Mouse (Mus musculus): ENCODE measurements around the gene Sh2b1. TPM values are rescaled to one million over a fixed set of nuclear protein-coding genes. Genes with fewer than 3 reads are reported as not detected.

Gene Sh2b1
- polyA plus RNA-seq, 1 experiment from 2014 or later, result 20.0 TPM

DNA sequence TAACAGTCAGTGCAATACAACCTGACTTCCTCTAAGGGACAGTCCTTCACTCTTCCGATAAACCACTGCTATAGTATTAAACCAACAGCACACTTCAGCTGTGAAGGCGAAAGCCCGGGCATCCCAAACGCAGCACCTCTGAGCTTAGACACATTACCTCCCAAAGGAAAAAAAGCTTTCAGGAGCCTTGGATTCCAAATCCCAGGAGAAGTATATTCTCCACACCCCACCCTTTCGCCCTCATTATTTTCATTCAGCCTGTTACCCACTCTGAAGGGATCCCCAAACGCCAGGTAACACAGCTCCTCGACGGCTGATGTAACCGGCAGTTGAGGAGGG, 26.4 kb upstream of the Sh2b1 start:
- H3K27me3 ChIP-seq (ENCODE audit: control insufficient read depth, insufficient read depth, low read length), result no peaks in the 10 kb centered on the region

DNA sequence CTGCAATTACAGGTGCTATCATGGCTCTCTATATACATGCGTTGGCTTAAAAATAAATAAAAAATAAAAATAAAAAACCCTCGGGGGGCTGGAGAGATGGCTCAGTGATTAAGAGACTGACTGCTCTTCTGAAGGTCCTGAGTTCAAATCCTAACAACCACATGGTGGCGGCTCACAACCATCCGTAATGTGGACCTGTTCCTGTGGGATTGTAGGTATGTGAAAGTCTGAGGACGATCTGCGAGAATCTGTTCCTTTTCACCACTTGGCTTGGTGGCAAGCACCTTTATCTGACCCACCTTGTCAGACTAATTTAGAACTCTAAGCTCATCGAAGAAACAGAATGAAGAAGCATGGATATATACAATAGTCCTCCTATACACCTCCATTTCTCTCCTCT, 24.2 kb upstream of the Sh2b1 start:
- H3K27me3 ChIP-seq (ENCODE audit: control insufficient read depth, insufficient read depth, low read length), result no peaks in the 10 kb centered on the region
- TF ChIP-seq CTCF (IDR thresholded peaks at IDR 0.05; ENCODE audit: low read depth), result no peak
- TF ChIP-seq EP300 (optimal IDR thresholded peaks at IDR 0.05), result no peak
- no peak overlapping the region for H3K9ac ChIP-seq (ENCODE audit: low read length)
- 90% methylated on average over 7 of the region's 7 CpGs for WGBS
- no peak overlapping the region for H3K27ac ChIP-seq (replicated peaks)
- ATAC-seq (ENCODE audit: low FRiP score, low TSS enrichment) (no peak), DNase-seq (ENCODE audit: low spot score) (no peak)
- no peak overlapping the region for H3K4me3 ChIP-seq (ENCODE audit: low read depth, low read length)
- no peaks in the 10 kb centered on the region for H3K9me3 ChIP-seq (ENCODE audit: control insufficient read depth, low read length)
- H3K4me2 ChIP-seq (replicated peaks; ENCODE audit: low read depth), result no peak overlapping the region
- no peaks in the 10 kb centered on the region for H3K4me1 ChIP-seq (replicated peaks; ENCODE audit: control insufficient read depth, insufficient read depth)
- peaks cover 49% of the 10 kb centered on the region for H3K36me3 ChIP-seq (ENCODE audit: control insufficient read depth, insufficient read depth, low read length)

More for the DNA sequence above, 26.4 kb upstream of the Sh2b1 start:
- 4% methylated on average over 9 of the region's 9 CpGs for WGBS
- Histone ChIP-seq H3K36me3 (ENCODE audit: control insufficient read depth, insufficient read depth, low read length) (peaks cover 31% of the 10 kb centered on the region), H3K4me1 (replicated peaks; ENCODE audit: control insufficient read depth, insufficient read depth) (no peaks in the 10 kb centered on the region), H3K4me3 (ENCODE audit: low read depth, low read length) (peak overlapping the region; percentile 100), H3K27ac (replicated peaks) (peak overlapping the region; percentile 100), H3K9ac (ENCODE audit: low read length) (peak overlapping the region; percentile 99), H3K9me3 (ENCODE audit: control insufficient read depth, low read length) (no peaks in the 10 kb centered on the region), H3K4me2 (replicated peaks; ENCODE audit: low read depth) (peak overlapping the region; percentile 69)
- TF ChIP-seq CTCF (IDR thresholded peaks at IDR 0.05; ENCODE audit: low read depth) (no peak), EP300 (optimal IDR thresholded peaks at IDR 0.05) (no peak)
- DNase-seq (ENCODE audit: low spot score) (no peak), ATAC-seq (ENCODE audit: low FRiP score, low TSS enrichment) (no peak)

DNA sequence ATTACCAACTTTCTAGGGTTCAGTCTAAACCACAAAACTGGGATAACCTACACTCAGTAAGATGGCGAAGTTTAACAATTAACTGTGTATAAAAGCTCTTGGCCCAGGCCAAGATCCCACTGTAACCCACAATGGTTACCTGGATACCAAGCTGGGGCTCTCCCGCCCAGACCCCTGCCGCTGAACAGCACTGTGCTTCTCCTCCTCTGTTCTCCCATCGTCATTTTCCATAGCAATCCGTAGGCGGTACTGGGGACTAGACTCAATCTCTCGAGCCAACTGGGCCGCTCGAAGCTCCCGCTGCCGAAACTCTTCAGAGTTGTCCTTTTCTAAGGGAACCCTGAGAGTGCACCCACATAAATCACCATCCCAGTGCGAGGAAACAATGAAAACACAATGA, 22.7 kb upstream of the Sh2b1 start:
- Histone ChIP-seq H3K27ac (replicated peaks) (no peak overlapping the region), H3K9ac (ENCODE audit: low read length) (no peak overlapping the region), H3K4me2 (replicated peaks; ENCODE audit: low read depth) (no peak overlapping the region), H3K4me3 (ENCODE audit: low read depth, low read length) (no peak overlapping the region), H3K27me3 (ENCODE audit: control insufficient read depth, insufficient read depth, low read length) (no peaks in the 10 kb centered on the region), H3K36me3 (ENCODE audit: control insufficient read depth, insufficient read depth, low read length) (peaks cover 64% of the 10 kb centered on the region), H3K9me3 (ENCODE audit: control insufficient read depth, low read length) (no peaks in the 10 kb centered on the region), H3K4me1 (replicated peaks; ENCODE audit: control insufficient read depth, insufficient read depth) (no peaks in the 10 kb centered on the region)
- ATAC-seq (ENCODE audit: low FRiP score, low TSS enrichment) (no peak), DNase-seq (ENCODE audit: low spot score) (no peak)
- no peak for TF ChIP-seq CTCF (IDR thresholded peaks at IDR 0.05; ENCODE audit: low read depth)
- no peak for TF ChIP-seq EP300 (optimal IDR thresholded peaks at IDR 0.05)
- 93% methylated on average over 12 of the region's 12 CpGs for WGBS

DNA sequence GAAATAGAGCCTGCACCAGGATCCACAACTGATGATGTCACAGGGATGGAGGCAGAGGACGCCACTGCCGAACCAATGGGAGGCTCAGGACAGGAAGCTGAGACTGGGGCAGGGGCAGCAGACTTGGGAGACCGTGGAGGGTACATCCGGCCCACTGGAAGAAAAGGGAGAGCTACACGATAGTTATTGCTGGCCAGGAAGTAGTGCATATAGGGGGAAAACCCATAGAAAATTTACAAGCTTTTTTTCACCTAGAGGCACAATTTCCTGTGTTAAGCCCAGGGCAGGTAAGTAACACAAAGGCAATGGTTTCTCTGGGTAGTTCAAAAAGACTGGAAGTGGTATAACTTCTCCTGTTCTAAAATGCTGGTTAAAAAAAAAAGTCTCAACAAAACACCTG, 21.3 kb upstream of the Sh2b1 start:
- TF ChIP-seq CTCF (IDR thresholded peaks at IDR 0.05; ENCODE audit: low read depth) (no peak), EP300 (optimal IDR thresholded peaks at IDR 0.05) (no peak)
- Histone ChIP-seq H3K36me3 (ENCODE audit: control insufficient read depth, insufficient read depth, low read length) (peaks cover 74% of the 10 kb centered on the region), H3K9ac (ENCODE audit: low read length) (no peak overlapping the region), H3K4me3 (ENCODE audit: low read depth, low read length) (no peak overlapping the region), H3K4me1 (replicated peaks; ENCODE audit: control insufficient read depth, insufficient read depth) (no peaks in the 10 kb centered on the region), H3K9me3 (ENCODE audit: control insufficient read depth, low read length) (no peaks in the 10 kb centered on the region), H3K27me3 (ENCODE audit: control insufficient read depth, insufficient read depth, low read length) (no peaks in the 10 kb centered on the region), H3K27ac (replicated peaks) (no peak overlapping the region), H3K4me2 (replicated peaks; ENCODE audit: low read depth) (no peak overlapping the region)
- ATAC-seq (ENCODE audit: low FRiP score, low TSS enrichment) (no peak), DNase-seq (ENCODE audit: low spot score) (no peak)
- WGBS, result 89% methylated on average over 5 of the region's 5 CpGs

DNA sequence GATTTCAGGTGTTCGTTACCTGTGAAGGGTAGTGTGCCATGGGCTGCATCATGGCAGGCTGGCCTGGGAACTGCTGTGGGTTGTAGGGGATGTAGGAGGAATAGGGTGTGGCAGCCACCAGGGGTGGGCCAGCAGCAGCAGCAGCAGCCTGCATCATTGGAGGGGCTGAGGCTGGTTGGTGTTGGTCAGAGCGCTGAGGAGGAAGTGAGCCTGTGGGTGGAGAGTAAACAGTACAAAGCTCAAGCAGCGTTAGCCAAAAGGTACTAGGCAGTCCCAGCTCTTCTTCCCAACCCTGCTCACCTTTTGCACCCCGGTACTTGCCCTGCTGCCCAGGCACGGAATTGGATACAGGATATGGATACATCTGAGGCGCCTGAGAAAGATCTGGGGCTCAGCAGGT, 18.9 kb upstream of the Sh2b1 start:
- Histone ChIP-seq H3K27ac (replicated peaks) (no peak overlapping the region), H3K36me3 (ENCODE audit: control insufficient read depth, insufficient read depth, low read length) (peaks cover 60% of the 10 kb centered on the region), H3K9ac (ENCODE audit: low read length) (no peak overlapping the region), H3K4me3 (ENCODE audit: low read depth, low read length) (no peak overlapping the region), H3K9me3 (ENCODE audit: control insufficient read depth, low read length) (no peaks in the 10 kb centered on the region), H3K4me2 (replicated peaks; ENCODE audit: low read depth) (no peak overlapping the region), H3K4me1 (replicated peaks; ENCODE audit: control insufficient read depth, insufficient read depth) (no peaks in the 10 kb centered on the region), H3K27me3 (ENCODE audit: control insufficient read depth, insufficient read depth, low read length) (no peaks in the 10 kb centered on the region)
- ATAC-seq (ENCODE audit: low FRiP score, low TSS enrichment) (peak; percentile 85), DNase-seq (ENCODE audit: low spot score) (peak; percentile 61)
- WGBS, result 82% methylated on average over 6 of the region's 6 CpGs
- TF ChIP-seq CTCF (IDR thresholded peaks at IDR 0.05; ENCODE audit: low read depth), result no peak

DNA sequence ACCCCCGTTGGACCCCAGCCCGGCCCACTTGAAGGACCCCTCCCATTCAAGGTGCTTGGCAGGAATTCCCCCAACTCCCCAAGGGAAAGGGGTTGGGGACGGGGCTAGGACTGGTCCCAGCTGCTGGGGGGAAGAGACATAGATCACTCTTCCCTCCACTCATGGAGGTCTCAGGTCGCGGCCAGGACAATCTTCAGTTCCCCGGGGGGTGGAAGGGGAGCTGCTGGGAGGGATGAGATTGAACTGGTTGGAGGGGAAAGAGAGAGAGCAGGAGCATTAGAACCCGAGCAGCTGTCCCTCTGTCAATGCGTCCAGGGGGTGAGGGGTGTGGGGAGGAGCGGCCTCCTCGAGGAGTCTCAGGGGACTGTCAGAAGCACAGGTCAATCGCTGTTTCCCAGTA, 16.7 kb upstream of the Sh2b1 start:
- DNase-seq (ENCODE audit: low spot score) (no peak), ATAC-seq (ENCODE audit: low FRiP score, low TSS enrichment) (no peak)
- TF ChIP-seq CTCF (IDR thresholded peaks at IDR 0.05; ENCODE audit: low read depth) (no peak), EP300 (optimal IDR thresholded peaks at IDR 0.05) (no peak)
- Histone ChIP-seq H3K4me3 (ENCODE audit: low read depth, low read length) (no peak overlapping the region), H3K9me3 (ENCODE audit: control insufficient read depth, low read length) (no peaks in the 10 kb centered on the region), H3K4me2 (replicated peaks; ENCODE audit: low read depth) (no peak overlapping the region), H3K9ac (ENCODE audit: low read length) (no peak overlapping the region), H3K36me3 (ENCODE audit: control insufficient read depth, insufficient read depth, low read length) (peaks cover 48% of the 10 kb centered on the region), H3K27ac (replicated peaks) (no peak overlapping the region), H3K4me1 (replicated peaks; ENCODE audit: control insufficient read depth, insufficient read depth) (no peaks in the 10 kb centered on the region), H3K27me3 (ENCODE audit: control insufficient read depth, insufficient read depth, low read length) (no peaks in the 10 kb centered on the region)
- 57% methylated on average over 11 of the region's 11 CpGs for WGBS
